Mouse (Mus musculus) ES-Bruce4 (cell line): ENCODE measurements at regions not wholly inside any gene's neighbourhood (a gene's known extent, or its start where the extent isn't known, plus 50 kb on each side); places are given as distances from the start of the nearest gene placed in this dataset.

Experiments
- H3K27ac ChIP-seq: 2 replicates; pipeline ENCODE4 v1.5.1; 2012; ENCODE audit warnings: low read length, inconsistent platforms; ENCODE audit not compliant: insufficient read depth
- H3K27me3 ChIP-seq: 2 replicates; pipeline ENCODE4 v1.6.1; 2012; ENCODE audit warnings: mild to moderate bottlenecking, low read length, inconsistent platforms; ENCODE audit not compliant: control insufficient read depth, poor library complexity, insufficient read depth, severe bottlenecking
- H3K36me3 ChIP-seq: 2 replicates; pipeline ENCODE4 v1.6.1; 2012; ENCODE audit warnings: inconsistent platforms, mild to moderate bottlenecking, low read length, moderate library complexity; ENCODE audit not compliant: control insufficient read depth, poor library complexity, insufficient read depth, severe bottlenecking
- H3K4me1 ChIP-seq: one replicate; pipeline ENCODE4 v1.8.1; 2011; ENCODE audit warnings: low read length; ENCODE audit not compliant: control insufficient read depth, insufficient read depth
- H3K4me3 ChIP-seq: 2 replicates; pipeline ENCODE4 v1.5.1; 2011; ENCODE audit warnings: low read depth, mild to moderate bottlenecking, low read length
- H3K9ac ChIP-seq: 2 replicates; pipeline ENCODE4 v1.6.1; 2012; ENCODE audit warnings: low read depth, mild to moderate bottlenecking, inconsistent platforms; ENCODE audit not compliant: poor library complexity, severe bottlenecking
- H3K9me3 ChIP-seq: replicated peaks from 2 replicates; pipeline ENCODE4 v1.6.1; 2012; ENCODE audit warnings: mild to moderate bottlenecking, low read length, inconsistent platforms; ENCODE audit not compliant: control insufficient read depth, poor library complexity, insufficient read depth, severe bottlenecking
- CTCF ChIP-seq: IDR thresholded peaks from one replicate; pipeline ENCODE4 v1.8.1; 2011; ENCODE audit warnings: low read depth, low read length
- EP300 ChIP-seq: IDR thresholded peaks from 2 replicates; pipeline ENCODE4 v1.6.1; 2011; ENCODE audit warnings: low read depth, low read length; ENCODE audit not compliant: insufficient read depth
- POLR2A ChIP-seq: IDR thresholded peaks from one replicate; pipeline ENCODE4 v1.8.1; 2011; ENCODE audit warnings: low read length; ENCODE audit not compliant: insufficient read depth

DNA sequence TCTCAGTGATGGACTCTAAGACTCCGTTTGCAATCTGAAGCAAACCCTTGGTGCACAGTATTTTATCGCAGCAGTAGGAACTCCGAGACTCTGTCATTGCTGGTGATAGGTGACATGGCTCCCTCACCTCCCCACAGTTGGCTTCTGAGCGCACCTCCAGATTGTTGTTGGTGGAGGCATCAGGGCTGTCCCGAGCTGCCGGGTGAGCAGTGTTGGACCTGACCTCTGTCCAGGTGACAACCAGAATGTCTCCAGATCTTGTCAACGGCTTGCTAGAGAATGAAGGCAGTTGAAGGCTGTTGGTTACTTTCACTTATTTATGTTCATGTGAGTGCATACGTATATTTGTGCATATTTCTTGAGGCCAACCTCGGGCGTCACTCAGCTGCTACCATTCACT lies 55.0 kb upstream of the Eef2kmt start:
- Histone ChIP-seq H3K36me3 (no peaks in the 10 kb centered on the region), H3K4me3 (no peak overlapping the region), H3K9me3 (no peaks in the 10 kb centered on the region), H3K4me1 (no peaks in the 10 kb centered on the region), H3K27me3 (no peaks in the 10 kb centered on the region), H3K9ac (no peak overlapping the region), H3K27ac (no peak overlapping the region)
- no peak for TF ChIP-seq POLR2A
- TF ChIP-seq EP300, result no peak

DNA sequence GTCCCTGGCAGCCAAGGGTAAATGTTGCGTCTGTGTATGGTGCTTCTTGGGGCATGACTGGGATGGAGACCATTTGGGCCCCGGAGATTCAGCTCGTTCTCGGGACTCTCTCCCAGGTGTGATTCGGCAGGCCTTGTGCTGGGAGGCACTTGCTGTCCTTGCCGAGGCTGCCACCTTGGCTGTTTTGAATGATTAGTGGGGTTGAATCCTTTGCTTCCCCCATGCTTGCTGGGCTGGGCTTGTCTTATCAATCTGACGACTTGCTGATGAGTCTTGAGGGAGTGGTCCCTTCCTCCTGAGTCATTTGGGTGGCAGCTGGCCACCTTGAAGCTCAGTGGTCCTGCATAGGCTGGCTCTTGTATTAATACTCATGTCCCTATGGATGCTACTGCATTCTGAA lies 52.0 kb upstream of the Eef2kmt start:
- no peak overlapping the region for H3K9ac ChIP-seq
- no peaks in the 10 kb centered on the region for H3K9me3 ChIP-seq
- no peak for TF ChIP-seq POLR2A
- TF ChIP-seq CTCF, result no peak
- TF ChIP-seq EP300, result no peak
- H3K27me3 ChIP-seq, result no peaks in the 10 kb centered on the region
- no peak overlapping the region for H3K4me3 ChIP-seq
- H3K36me3 ChIP-seq, result no peaks in the 10 kb centered on the region
- no peak overlapping the region for H3K27ac ChIP-seq
- H3K4me1 ChIP-seq, result no peaks in the 10 kb centered on the region

DNA sequence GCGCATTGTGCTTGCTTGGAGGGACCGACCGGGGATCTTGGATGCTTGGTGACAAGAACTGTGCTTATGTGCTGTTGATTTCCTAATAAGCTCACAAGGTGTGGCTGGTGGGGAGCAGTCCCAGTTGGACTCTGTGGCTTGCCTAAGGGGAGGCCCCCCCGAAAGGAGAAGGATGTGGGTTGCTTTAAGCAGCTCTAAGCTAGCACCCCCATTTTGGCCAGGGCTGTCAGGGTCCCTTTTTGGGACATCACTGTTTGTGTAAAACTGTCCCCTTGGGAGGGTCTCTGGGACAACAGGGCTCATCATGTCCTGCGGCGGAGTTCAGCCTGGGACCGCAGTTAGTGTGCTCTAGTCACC lies 51.4 kb upstream of the Eef2kmt start:
- peak overlapping the region; percentile 26; the same call in 1 of the 2 replicates for H3K9ac ChIP-seq

DNA sequence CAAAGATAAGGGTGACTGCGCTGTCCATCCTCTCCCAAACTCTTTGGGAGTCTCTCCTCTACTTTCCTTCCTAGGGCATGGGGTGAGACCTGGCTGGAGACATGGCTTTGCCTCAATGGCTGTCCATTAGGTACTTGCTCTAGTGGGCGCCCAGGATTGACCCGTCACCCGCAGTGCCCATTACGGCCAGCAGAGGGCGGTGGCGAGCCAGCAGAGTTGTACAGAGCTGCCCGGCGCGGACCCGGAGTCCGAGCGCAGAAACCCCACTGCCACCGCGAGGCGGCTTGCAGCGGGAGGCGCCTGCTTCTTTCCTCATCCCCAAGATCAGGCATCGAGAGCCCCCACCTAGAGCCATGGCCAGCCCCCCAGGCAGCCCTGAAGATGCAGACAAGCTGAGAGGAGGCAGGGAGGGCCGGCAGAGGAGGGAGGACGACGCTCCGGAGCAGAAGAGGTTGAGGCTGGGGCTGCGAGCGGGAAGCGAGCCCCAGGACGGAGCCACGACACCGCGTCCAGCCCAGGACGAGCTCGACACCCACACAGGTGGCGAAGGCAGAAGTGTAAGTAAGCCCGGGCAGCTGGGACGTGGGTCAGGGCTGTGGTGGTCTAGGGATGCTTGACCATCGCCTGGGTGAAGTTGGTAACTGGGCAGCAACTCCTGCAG lies 50.9 kb upstream of the Eef2kmt start:
- TF ChIP-seq CTCF (peak; percentile 86), EP300 (no peak)
- Histone ChIP-seq H3K9me3 (no peaks in the 10 kb centered on the region), H3K36me3 (no peaks in the 10 kb centered on the region), H3K4me3 (peak overlapping the region; percentile 52), H3K27me3 (no peaks in the 10 kb centered on the region), H3K4me1 (no peaks in the 10 kb centered on the region), H3K27ac (no peak overlapping the region), H3K9ac (peak overlapping the region; percentile 26)

More for the DNA sequence above, 51.4 kb upstream of the Eef2kmt start:
- no peaks in the 10 kb centered on the region for H3K9me3 ChIP-seq
- TF ChIP-seq CTCF (no peak), EP300 (no peak), POLR2A (no peak)
- no peaks in the 10 kb centered on the region for H3K27me3 ChIP-seq
- no peak overlapping the region; the same call in 1 of the 2 replicates for H3K4me3 ChIP-seq
- H3K27ac ChIP-seq, result no peak overlapping the region
- H3K4me1 ChIP-seq, result no peaks in the 10 kb centered on the region
- H3K36me3 ChIP-seq, result no peaks in the 10 kb centered on the region
